Mouse (Mus musculus) megakaryocyte, embryonic 14.5 days (primary cell): ENCODE results near the gene 9930111J21Rik2.
"Not testable (repeated sequence)": the region's sequence is repeated elsewhere in the genome, so short reads cannot be mapped to it uniquely, and the experiment has no call there.

Experiments used
- FLI1 ChIP-seq: IDR thresholded peaks from 2 replicates; pipeline ENCODE4 v1.6.1; 2012; ENCODE audit warnings: low read length, inconsistent platforms, mixed read lengths
- GATA1 ChIP-seq: IDR thresholded peaks from 3 replicates; pipeline ENCODE4 v1.6.1; 2012; ENCODE audit warnings: mixed read lengths, low read length, inconsistent platforms, borderline replicate concordance

DNA sequence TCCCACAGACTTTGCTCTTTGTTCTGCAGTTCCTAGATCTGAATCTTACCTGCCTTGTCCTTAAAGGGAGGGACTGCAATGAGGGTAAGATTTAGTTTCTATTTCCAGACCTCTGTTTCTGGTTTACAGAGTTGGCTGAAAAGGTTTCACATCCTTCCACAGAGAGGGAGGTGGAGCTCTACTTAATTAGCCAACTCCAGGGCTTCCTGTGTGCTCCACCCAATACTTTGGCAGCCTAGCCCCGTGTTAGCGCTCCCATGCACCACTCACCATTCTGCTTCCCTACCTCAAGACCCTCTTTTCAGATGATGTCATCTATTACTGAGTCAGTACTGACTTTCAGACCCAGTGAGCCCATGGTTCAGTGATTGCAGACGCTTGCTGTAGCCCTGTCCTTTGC lies 71.8 kb downstream of the 9930111J21Rik2 start, which contains the start of gene 9930111J21Rik1:
- not testable (repeated sequence) for TF ChIP-seq GATA1, FLI1
